Mouse (Mus musculus): ENCODE measurements at regions not wholly inside any gene's neighbourhood (a gene's known extent, or its start where the extent isn't known, plus 50 kb on each side); places are given as distances from the start of the nearest gene placed in this dataset.
"Not testable (repeated sequence)": the region's sequence is repeated elsewhere in the genome, so short reads cannot be mapped to it uniquely, and the experiment has no call there.

DNA sequence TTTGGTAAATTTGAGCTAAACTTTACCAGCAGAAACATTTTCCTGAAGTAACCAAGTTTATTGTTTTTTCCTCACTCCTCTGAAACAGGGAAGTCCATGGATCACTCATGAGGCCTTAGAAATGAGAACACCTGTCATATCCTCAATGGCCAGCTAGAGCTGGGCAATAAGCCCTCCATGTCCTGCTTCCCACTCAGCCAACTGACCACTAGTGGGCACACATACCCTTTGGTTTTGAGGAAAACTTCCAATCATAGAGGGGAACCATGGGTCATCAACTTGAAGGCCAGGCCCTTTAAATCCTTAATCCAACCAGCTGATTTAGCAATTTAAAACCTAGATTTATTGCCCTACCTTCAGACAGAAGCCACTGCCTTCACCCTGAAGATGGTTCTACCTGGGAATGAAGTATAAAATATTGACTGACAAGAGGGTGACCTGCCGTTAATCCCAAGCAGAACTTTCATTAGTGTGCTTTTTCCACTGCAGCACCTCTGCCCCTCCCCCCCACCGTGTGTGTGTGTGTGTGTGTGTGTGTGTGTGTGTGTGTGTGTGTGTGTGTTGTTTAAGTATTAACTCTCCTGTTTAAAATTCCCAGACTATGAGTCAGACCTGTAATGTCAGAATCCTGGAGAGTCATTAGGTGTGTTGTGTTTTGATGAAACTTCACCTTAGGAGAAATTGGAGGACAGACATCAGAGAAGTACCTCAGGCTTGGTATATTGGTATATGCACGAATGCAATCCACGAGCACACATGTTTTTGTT lies 312.3 kb downstream of the Hdgfl1 start:
- no peak for DNase-seq

DNA sequence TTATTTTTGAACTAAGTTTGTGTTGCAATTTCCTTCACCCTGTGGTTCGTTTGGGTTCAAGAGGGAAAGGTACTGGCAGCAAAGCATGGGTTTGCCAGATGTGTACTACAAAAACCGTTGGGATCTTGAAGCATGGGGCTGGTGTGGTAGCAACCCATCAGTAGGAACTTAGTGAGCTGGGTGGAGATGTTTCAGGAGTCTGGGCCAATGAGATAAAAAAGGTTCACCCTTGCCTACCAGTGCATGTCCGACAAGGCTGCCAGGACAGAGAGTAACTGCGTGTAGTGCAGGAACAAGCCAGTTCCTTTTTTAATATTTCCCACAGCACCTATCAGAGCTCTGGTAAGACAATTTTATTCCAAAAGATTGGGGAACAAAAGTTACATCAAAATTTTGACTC lies 343.3 kb downstream of the Hdgfl1 start:
- no peak for DNase-seq

GRCm38 (mm10) chr13:26424513-26424912 lies 345.5 kb downstream of the Hdgfl1 start:
- DNase-seq = no peak

GRCm38 (mm10) chr13:26405757-26406156 lies 364.2 kb downstream of the Hdgfl1 start:
- DNase-seq = no peak

- DNase-seq = no peak
Measured at GRCm38 (mm10) chr13:26404707-26405106, 365.3 kb downstream of the Hdgfl1 start.

DNA sequence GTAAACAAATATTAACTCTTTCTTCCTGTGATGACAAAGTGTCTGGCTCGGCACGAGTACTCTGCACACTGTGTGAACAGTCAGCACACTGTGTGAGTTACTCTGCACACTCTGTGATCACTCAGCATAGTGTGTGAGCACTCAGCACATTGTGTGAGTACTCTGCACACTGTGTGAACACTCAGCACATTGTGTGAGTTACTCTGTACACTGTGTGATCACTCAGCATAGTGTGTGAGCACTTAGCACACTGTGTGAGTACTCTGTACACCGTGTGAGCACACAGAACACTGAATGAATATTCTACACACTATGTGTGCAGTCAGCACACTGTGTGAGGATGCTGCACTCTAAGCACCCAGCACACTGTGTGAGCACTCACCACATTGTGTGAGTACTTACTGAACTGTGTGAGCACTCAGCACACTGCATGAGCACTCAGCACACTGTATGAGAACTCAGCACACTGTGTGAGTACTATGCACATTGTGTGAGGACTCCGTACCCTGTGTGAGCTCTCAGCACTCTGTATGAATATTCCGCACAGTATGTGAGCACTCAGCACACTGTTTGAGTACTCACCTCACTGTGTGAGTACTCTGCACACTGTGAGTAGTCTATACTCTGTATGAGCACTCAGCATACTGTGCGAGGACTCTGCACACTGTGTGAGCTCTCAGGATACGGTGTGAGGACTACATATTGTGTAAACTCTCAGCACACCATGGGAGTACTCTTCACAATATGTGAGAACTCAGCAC lies 381.9 kb downstream of the Hdgfl1 start:
- no peak for DNase-seq

GRCm38 (mm10) chr13:26382631-26383030 lies 387.3 kb downstream of the Hdgfl1 start:
- DNase-seq = no peak

- no peak for DNase-seq
Measured at GRCm38 (mm10) chr13:26382154-26382553, 387.8 kb downstream of the Hdgfl1 start.

DNA sequence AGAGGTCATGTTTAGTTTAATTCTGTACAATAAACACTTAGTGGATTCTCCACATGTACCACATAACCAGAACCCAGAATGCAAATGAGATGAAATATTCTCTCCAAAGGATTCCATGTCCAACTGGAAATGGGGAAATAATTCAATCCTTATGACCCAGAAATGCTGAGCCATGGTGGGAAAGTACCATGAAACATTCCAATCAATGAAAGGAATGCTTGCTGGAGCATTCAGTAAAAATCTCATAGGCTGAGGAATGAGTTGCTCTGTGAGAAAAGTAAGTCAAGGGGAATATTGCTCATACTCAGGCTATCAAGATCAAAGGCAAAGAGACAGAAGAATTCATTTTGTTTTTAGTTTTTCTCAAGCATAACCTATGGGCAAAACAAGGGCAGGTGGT lies 394.4 kb downstream of the Hdgfl1 start:
- DNase-seq = no peak

DNA sequence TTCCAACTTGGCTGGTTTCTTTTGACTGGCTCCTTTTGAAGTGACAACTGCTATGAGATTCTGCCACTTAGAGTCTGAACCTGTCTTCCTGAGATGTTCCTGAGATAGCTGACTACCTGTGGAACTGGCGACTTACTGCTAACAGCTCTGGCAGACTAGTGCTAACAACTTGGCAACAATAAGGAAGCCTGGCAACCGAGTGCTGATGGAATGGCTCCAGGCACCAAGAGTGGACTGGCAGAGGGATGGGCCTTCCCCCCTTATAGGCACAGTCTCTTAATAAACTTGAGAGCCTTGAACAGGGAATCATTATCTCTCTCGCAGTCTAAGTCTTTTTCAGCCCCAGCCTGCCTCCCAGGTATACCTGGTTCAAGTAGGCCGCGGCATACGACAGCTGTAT lies 404.1 kb downstream of the Hdgfl1 start:
- not testable (repeated sequence) for DNase-seq

DNA sequence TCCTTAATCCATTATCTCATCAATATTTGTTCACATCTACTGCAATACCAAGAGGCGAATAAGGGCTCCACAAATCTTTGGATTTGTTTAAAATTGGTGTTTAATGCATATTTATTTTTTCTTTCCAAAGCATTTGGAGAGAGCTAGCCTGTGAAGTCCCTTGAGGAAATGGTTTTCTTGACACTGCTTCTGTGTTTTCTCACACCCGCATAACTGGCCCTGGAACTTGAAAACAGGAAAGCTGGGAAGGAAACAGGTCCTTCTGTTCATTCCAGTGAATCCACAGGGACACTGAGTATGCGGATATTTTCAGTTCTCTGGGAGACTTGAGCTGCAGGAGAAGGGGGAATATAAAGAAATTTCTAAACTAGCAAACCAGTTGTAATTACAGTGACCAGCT lies 413.6 kb downstream of the Hdgfl1 start:
- no peak for DNase-seq

DNA sequence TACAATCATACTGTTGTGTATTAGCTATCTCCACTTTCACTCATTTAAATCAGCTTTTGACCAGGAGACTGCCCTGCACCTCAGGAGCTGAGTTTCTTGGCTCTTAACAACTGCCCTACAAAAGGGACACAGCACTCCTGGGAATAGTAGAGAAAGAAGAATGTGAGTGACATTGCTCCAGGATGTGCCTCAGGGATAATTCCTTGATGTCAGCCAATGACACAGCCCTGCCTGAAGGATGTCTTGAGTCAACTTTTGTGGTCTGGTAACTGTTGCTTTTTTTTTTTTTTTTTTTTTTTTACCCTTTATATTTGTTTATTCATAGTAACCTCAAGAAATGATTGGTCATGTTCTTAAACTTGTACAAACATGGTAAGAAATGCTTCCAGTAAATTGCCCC lies 415.5 kb downstream of the Hdgfl1 start:
- no peak for DNase-seq

GRCm38 (mm10) chr13:26350510-26350909 lies 419.5 kb downstream of the Hdgfl1 start:
- no peak for DNase-seq

DNA sequence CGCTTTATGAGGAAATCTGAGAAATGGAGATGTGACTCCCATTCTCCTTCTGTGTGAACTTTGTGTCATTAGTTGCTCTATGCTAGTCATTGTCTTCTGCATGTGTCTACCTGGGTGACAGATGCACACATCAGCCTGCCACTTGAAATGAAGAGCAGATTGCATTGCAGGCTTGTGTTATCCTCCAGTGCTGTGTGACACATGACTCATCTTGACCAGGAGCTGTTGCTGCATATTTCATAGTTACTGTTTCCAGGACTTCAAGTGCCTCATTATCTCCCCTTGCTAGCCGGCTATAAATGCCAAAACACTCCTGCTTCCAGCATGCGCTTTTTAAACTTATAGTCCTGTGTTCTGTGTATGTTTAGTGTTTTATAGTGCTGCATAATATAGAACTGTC lies 431.2 kb downstream of the Hdgfl1 start:
- DNase-seq = no peak

- DNase-seq = no peak
Measured at GRCm38 (mm10) chr13:26325066-26325465, 444.9 kb downstream of the Hdgfl1 start.

DNA sequence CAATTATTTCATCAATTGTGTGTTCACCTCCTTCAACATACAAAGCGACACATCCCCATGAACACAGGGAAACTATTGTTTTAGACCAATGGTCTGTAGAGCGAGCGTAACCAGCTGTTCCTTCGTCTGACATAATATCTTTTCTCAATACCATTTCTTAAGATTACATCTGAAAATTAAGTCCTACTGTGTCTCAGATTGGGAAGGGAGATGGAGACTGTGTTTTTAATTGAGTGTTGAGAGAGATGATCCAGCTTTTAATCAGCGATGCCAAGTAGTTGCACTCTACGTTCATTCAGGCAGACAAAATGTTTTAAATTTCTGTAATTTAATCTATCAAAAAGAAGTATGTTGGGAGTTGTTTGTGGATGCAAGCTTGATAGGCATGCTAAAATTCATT lies 445.3 kb downstream of the Hdgfl1 start:
- DNase-seq = no peak

DNA sequence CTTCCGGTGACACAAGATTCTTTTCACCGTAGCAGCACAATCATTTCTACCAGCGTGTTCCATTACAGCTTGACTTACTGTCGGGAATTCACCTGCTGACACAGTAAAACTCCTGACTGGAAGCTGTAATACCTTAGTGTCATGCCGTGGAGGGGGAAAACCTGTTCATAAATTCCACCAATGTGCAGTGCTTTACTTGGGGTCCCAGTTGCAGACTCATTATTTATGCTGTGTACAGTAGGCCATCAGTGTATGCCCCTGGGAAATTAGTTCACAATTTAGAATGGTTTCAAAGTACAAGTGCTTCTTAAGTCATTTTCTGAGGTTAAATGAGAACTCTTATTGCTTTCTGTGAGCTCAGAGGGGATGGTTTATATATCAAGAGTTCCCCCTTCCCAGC lies 451.4 kb downstream of the Hdgfl1 start:
- no peak for DNase-seq

DNA sequence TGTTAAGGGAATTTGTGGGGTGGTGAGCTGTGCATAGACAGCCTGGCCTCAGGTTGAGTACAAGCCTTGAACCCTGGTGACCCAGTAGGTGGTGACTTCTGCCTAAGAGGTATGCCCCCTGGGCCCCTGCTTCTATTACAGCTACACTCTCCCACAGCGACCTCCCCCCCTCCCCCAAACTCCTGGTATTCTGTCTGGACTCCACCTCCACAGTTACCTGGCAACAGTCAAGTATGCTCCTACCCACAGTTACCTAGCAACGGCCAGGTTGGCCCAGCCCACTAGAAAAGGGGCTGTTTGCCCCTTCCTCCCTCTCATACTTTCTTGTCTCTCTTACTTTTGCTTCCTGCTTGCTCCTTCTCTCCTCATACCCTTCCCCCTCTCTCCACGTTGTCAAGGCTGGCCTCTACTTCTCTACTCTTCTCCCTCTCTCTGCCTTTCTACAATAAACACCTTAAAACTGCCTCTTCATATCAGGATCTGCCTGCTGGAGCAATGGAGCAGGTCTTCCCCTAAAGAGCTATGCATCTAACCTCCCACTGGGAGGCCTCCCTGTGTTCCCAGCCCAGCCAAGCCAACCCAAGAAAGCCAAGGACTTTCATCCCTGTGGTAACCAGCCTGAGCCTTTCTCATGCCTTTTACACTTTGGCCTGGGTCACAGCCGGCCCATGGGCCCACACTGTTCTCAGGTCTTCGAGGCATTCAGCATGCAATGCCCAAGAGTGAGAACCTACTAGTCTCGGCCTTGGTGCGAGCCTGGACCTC lies 457.5 kb downstream of the Hdgfl1 start:
- no peak for DNase-seq

DNA sequence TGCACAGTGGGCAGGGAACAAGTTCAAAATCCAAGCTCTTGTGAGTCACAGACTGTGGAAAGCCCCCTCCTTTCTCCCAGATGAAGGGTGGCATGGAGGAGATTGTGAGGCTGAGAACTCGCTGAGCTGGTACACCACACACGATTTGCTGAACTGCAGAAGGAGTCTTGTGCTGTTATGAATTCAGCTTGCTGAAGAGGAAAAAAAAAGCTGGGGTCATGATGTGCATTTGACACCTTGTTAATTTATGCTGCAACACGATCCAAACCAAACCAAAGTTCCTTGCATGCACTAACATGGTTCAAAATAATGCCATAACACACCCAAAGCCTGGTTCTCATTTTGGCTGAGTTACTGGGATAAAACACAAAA lies 485.9 kb downstream of the Hdgfl1 start:
- no peak for DNase-seq

- DNase-seq = peak; percentile 9
Measured at GRCm38 (mm10) chr13:26283397-26284072, 486.4 kb downstream of the Hdgfl1 start.

DNA sequence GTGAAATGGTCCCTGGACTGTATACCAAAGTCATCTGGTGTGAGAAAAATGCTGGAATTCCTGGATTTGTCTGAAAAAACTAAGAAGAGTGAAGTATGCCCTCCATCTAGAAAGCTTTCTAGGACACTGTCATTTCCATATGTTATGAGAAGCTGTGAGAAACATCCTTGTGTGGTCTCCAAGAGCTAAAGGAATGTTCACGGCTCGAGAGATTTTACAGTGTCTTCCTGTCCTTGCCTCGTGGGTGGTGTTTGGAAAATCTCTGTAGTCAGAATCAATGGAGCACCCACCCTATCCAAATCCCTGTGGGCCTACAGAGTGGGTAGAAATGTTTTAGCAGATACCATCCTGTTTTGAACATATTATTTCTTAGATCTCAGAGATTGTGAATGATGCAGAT lies 487.7 kb downstream of the Hdgfl1 start:
- DNase-seq = no peak

DNA sequence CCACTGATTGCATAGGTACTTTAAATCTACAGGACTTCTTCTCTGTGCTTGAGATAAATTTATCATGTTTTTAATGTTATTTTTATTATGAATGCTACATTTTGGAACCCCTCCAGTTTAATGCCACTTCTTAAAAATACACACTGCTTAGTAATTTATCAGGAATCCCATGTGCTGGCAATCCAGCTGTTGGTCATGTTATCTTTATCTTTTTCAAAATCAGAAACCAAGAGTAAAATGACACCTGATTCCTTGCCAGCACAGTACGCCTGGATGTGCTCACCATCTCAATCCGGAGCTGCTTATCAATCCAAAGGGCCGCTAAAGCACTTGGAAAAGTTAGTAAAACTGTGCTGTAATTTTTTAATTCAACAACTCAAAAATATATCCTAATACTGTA lies 497.1 kb downstream of the Hdgfl1 start:
- DNase-seq = no peak

GRCm38 (mm10) chr13:26267501-26267900 lies 502.5 kb downstream of the Hdgfl1 start:
- no peak for DNase-seq

All from cerebellum, adult 11-12 months (tissue).